Mouse (Mus musculus): ENCODE data around the gene Usp24. TPM values are rescaled to one million over a fixed set of nuclear protein-coding genes. Genes with fewer than 3 reads are reported as not detected.

Usp24 gene
- polyA plus RNA-seq, 1 experiment, result 21.4 TPM

DNA sequence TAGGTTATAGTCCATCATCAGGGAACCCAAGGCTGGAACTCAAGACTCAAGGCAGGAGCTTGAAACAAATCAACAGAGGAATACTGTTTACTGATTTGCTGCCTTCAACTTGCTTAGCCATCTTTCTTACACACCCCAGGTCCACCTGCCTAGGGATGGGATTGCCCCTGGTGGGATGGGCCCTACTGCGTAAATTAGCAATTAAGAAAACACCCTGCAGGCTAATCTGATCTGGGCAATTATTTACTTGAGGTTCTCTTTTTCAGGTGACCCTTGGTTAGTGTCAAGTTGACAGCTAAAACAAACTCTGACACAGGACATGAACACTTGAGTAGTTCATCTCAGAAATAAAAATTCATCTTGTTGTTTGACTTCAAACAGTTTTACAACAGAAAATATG, 108.5 kb downstream of the Usp24 start:
- peaks cover 4% of the 10 kb centered on the region; the same call in 1 of the 2 replicates for H3K4me1 ChIP-seq (ENCODE audit: control insufficient read depth, insufficient read depth, low read length)
- H3K4me3 ChIP-seq (ENCODE audit: insufficient read depth, low read depth, low read length), result no peak overlapping the region
- peaks cover 12% of the 10 kb centered on the region for H3K36me3 ChIP-seq (ENCODE audit: control insufficient read depth, insufficient read depth, low read length)
- peak; percentile 54 for DNase-seq
- H3K27ac ChIP-seq (ENCODE audit: insufficient read depth, low read depth, low read length), result no peak overlapping the region
- TF ChIP-seq POLR2A (IDR thresholded peaks at IDR 0.05; ENCODE audit: low read depth, low read length), result no peak
- TF ChIP-seq CTCF (conservative IDR thresholded peaks at IDR 0.05; ENCODE audit: insufficient read depth, insufficient read length, low read depth, low read length), result no peak
- no peaks in the 10 kb centered on the region for H3K27me3 ChIP-seq (replicated peaks; ENCODE audit: control insufficient read depth, insufficient read depth, low read length)
- WGBS, result 54% methylated on average over 1 of the region's 1 CpGs

GRCm38 (mm10) chr4:106426286-106426685, 110.3 kb downstream of the Usp24 start:
- no peak overlapping the region for H3K4me3 ChIP-seq (ENCODE audit: insufficient read depth, low read depth, low read length)
- H3K27ac ChIP-seq (ENCODE audit: insufficient read depth, low read depth, low read length), result no peak overlapping the region
- WGBS, result 45% methylated on average over 5 of the region's 5 CpGs
- no peaks in the 10 kb centered on the region for H3K27me3 ChIP-seq (replicated peaks; ENCODE audit: control insufficient read depth, insufficient read depth, low read length)
- H3K4me1 ChIP-seq (ENCODE audit: control insufficient read depth, insufficient read depth, low read length), result peaks cover 4% of the 10 kb centered on the region; the same call in 1 of the 2 replicates
- DNase-seq, result no peak
- peaks cover 22% of the 10 kb centered on the region for H3K36me3 ChIP-seq (ENCODE audit: control insufficient read depth, insufficient read depth, low read length)
- peak; percentile 29; the same call in 1 of the 2 replicates for TF ChIP-seq CTCF (conservative IDR thresholded peaks at IDR 0.05; ENCODE audit: insufficient read depth, insufficient read length, low read depth, low read length)
- TF ChIP-seq POLR2A (IDR thresholded peaks at IDR 0.05; ENCODE audit: low read depth, low read length), result no peak

- Histone ChIP-seq H3K27ac (ENCODE audit: insufficient read depth, low read depth, low read length) (no peak overlapping the region), H3K4me1 (ENCODE audit: control insufficient read depth, insufficient read depth, low read length) (peaks cover 2% of the 10 kb centered on the region; the same call in 1 of the 2 replicates), H3K27me3 (replicated peaks; ENCODE audit: control insufficient read depth, insufficient read depth, low read length) (no peaks in the 10 kb centered on the region), H3K4me3 (ENCODE audit: insufficient read depth, low read depth, low read length) (no peak overlapping the region), H3K36me3 (ENCODE audit: control insufficient read depth, insufficient read depth, low read length) (peaks cover 27% of the 10 kb centered on the region)
- no peak for DNase-seq
- TF ChIP-seq CTCF (conservative IDR thresholded peaks at IDR 0.05; ENCODE audit: insufficient read depth, insufficient read length, low read depth, low read length) (no peak), POLR2A (IDR thresholded peaks at IDR 0.05; ENCODE audit: low read depth, low read length) (no peak)
- 92% methylated on average over 6 of the region's 6 CpGs for WGBS
These were observed 112.6 kb downstream of the Usp24 start for GRCm38 (mm10) chr4:106428616-106429015.

DNA sequence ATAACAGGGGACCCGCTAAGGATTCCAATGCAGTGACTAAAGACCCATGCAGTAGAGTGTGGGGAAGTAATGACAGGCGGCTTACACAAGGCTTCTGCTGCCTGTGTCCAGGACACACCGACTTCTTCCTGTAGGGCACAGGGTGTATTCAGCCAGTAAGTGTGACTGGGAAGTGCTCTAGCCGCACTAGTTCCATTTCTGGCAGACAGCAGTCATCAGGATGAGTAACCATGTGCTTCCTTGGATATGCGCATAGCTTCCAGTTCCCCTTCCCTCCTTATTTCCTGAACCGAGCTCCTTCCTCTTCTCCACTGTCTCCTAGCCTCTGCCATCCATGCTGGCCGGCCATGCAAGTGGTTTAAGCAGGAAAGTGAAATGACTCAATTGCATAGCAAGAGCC, 113.1 kb downstream of the Usp24 start:
- H3K4me1 ChIP-seq (ENCODE audit: control insufficient read depth, insufficient read depth, low read length), result peaks cover 2% of the 10 kb centered on the region; the same call in 1 of the 2 replicates
- no peak overlapping the region for H3K4me3 ChIP-seq (ENCODE audit: insufficient read depth, low read depth, low read length)
- no peaks in the 10 kb centered on the region for H3K27me3 ChIP-seq (replicated peaks; ENCODE audit: control insufficient read depth, insufficient read depth, low read length)
- DNase-seq, result no peak
- WGBS, result 74% methylated on average over 7 of the region's 7 CpGs
- TF ChIP-seq CTCF (conservative IDR thresholded peaks at IDR 0.05; ENCODE audit: insufficient read depth, insufficient read length, low read depth, low read length) (no peak), POLR2A (IDR thresholded peaks at IDR 0.05; ENCODE audit: low read depth, low read length) (no peak)
- no peak overlapping the region for H3K27ac ChIP-seq (ENCODE audit: insufficient read depth, low read depth, low read length)
- peaks cover 25% of the 10 kb centered on the region for H3K36me3 ChIP-seq (ENCODE audit: control insufficient read depth, insufficient read depth, low read length)

- H3K4me3 ChIP-seq (ENCODE audit: insufficient read depth, low read depth, low read length), result no peak overlapping the region
- peaks cover 23% of the 10 kb centered on the region for H3K36me3 ChIP-seq (ENCODE audit: control insufficient read depth, insufficient read depth, low read length)
- no peaks in the 10 kb centered on the region for H3K4me1 ChIP-seq (ENCODE audit: control insufficient read depth, insufficient read depth, low read length)
- DNase-seq, result no peak
- TF ChIP-seq POLR2A (IDR thresholded peaks at IDR 0.05; ENCODE audit: low read depth, low read length) (no peak), CTCF (conservative IDR thresholded peaks at IDR 0.05; ENCODE audit: insufficient read depth, insufficient read length, low read depth, low read length) (no peak)
- no peak overlapping the region for H3K27ac ChIP-seq (ENCODE audit: insufficient read depth, low read depth, low read length)
- no peaks in the 10 kb centered on the region for H3K27me3 ChIP-seq (replicated peaks; ENCODE audit: control insufficient read depth, insufficient read depth, low read length)
- WGBS, result 86% methylated on average over 5 of the region's 5 CpGs
These were observed 114.4 kb downstream of the Usp24 start for GRCm38 (mm10) chr4:106430431-106430830.

DNA sequence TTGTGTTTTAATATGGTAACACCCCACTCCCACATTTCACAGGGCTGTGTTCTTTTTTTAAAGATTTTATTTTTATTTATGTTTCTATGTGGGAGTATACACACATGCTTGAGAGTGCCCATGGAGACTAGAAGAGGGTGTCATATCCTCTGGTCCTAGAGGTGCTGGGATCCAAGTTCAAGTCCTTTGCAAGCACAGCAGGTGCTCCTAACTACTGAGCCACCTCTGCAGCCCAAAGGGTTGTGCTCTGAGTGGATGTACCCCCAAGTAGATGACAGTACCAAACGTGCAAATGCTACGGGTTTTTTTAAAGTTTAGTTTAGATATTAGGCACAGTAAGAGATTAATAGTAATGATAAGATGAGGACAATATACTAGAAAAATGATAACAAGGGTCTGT, 119.4 kb downstream of the Usp24 start:
- H3K4me1 ChIP-seq (ENCODE audit: control insufficient read depth, insufficient read depth, low read length), result no peaks in the 10 kb centered on the region
- no peak overlapping the region for H3K4me3 ChIP-seq (ENCODE audit: insufficient read depth, low read depth, low read length)
- TF ChIP-seq CTCF (conservative IDR thresholded peaks at IDR 0.05; ENCODE audit: insufficient read depth, insufficient read length, low read depth, low read length), result no peak
- no peak for TF ChIP-seq POLR2A (IDR thresholded peaks at IDR 0.05; ENCODE audit: low read depth, low read length)
- no peaks in the 10 kb centered on the region for H3K27me3 ChIP-seq (replicated peaks; ENCODE audit: control insufficient read depth, insufficient read depth, low read length)
- H3K27ac ChIP-seq (ENCODE audit: insufficient read depth, low read depth, low read length), result no peak overlapping the region
- 89% methylated on average over 2 of the region's 2 CpGs for WGBS
- peaks cover 20% of the 10 kb centered on the region for H3K36me3 ChIP-seq (ENCODE audit: control insufficient read depth, insufficient read depth, low read length)
- DNase-seq, result no peak

DNA sequence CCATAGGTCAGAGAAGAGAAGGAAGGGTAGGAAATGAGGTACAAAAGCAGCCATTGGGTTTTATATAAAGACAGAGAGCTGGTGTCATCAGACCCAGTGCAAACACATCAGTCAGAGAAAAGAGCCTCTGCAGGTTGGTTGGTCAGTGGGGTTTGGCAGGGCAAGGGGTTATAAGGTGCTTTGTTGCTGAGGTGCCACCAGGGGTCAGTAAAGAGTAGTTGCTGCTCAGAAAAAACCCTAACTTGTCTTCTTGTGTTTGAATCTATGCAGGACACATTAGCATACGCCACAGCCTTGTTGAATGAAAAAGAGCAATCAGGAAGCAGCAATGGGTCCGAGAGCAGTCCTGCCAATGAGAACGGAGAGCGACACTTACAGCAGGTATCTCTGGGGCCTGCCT, 120.5 kb downstream of the Usp24 start:
- 71% methylated on average over 4 of the region's 4 CpGs for WGBS
- TF ChIP-seq CTCF (conservative IDR thresholded peaks at IDR 0.05; ENCODE audit: insufficient read depth, insufficient read length, low read depth, low read length) (peak; percentile 62), POLR2A (IDR thresholded peaks at IDR 0.05; ENCODE audit: low read depth, low read length) (no peak)
- peak; percentile 30 for DNase-seq
- Histone ChIP-seq H3K27me3 (replicated peaks; ENCODE audit: control insufficient read depth, insufficient read depth, low read length) (no peaks in the 10 kb centered on the region), H3K27ac (ENCODE audit: insufficient read depth, low read depth, low read length) (no peak overlapping the region), H3K4me3 (ENCODE audit: insufficient read depth, low read depth, low read length) (no peak overlapping the region), H3K4me1 (ENCODE audit: control insufficient read depth, insufficient read depth, low read length) (no peaks in the 10 kb centered on the region), H3K36me3 (ENCODE audit: control insufficient read depth, insufficient read depth, low read length) (peaks cover 14% of the 10 kb centered on the region)
